8 mouse cellular contexts compared by ENCODE assay signal in genomic region chr14:32530896-32531295, GRCm38 (mm10). TPM values are rescaled to one million over a fixed set of nuclear protein-coding genes. Genes with fewer than 3 reads are reported as not detected.
A peak's percentile ranks its signal among the peaks of the same experiment; 100 is the strongest.
DNase-seq lines count a peak whose midpoint lies in the region; ATAC-seq and TF ChIP-seq lines count a peak whose summit lies in the region.

No protein-coding gene starts in this region.

- TF ChIP-seq EP300 in liver, postnatal 0 days (IDR thresholded peaks at IDR 0.05; ENCODE audit: low read depth) = no peak

- H3K27me3 ChIP-seq in forebrain, embryonic 11.5 days (ENCODE audit: control insufficient read depth, insufficient read depth, low read length) = no peaks in the 10 kb centered on the region
- H3K27me3 ChIP-seq in forebrain, embryonic 12.5 days = no peaks in the 10 kb centered on the region
- no peaks in the 10 kb centered on the region for H3K27me3 ChIP-seq in liver, postnatal 0 days (ENCODE audit: insufficient read depth, low read length)
- no peaks in the 10 kb centered on the region for H3K27me3 ChIP-seq in liver, embryonic 11.5 days (replicated peaks; ENCODE audit: control insufficient read depth, insufficient read depth, low read length)
- no peaks in the 10 kb centered on the region for H3K27me3 ChIP-seq in forebrain, postnatal 0 days (ENCODE audit: insufficient read depth, low read length)

- no peak overlapping the region for H3K9ac ChIP-seq in forebrain, embryonic 11.5 days (ENCODE audit: low read length)
- H3K9ac ChIP-seq in forebrain, embryonic 12.5 days = no peak overlapping the region
- H3K9ac ChIP-seq in liver, postnatal 0 days (replicated peaks) = no peak overlapping the region
- no peak overlapping the region for H3K9ac ChIP-seq in liver, embryonic 11.5 days (ENCODE audit: low read depth, low read length)
- H3K9ac ChIP-seq in forebrain, postnatal 0 days = no peak overlapping the region

- no peak overlapping the region for H3K27ac ChIP-seq in forebrain, embryonic 11.5 days (ENCODE audit: low read depth, low read length)
- no peak overlapping the region for H3K27ac ChIP-seq in forebrain, embryonic 12.5 days
- H3K27ac ChIP-seq in liver, postnatal 0 days (ENCODE audit: low read depth) = no peak overlapping the region
- H3K27ac ChIP-seq in liver, embryonic 11.5 days (ENCODE audit: low read depth, low read length) = no peak overlapping the region
- no peak overlapping the region for H3K27ac ChIP-seq in forebrain, postnatal 0 days (ENCODE audit: low read depth, low read length)

- DNase-seq in forebrain, embryonic 11.5 days (ENCODE audit: low spot score) = no peak
- DNase-seq in liver, postnatal 0 days = no peak
- DNase-seq in liver, embryonic 11.5 days (ENCODE audit: low spot score) = no peak
- peak; percentile 79 for DNase-seq in forebrain, postnatal 0 days
- peak; percentile 14 for DNase-seq in lung, postnatal 25 days (ENCODE audit: low spot score)

- 0 out of 2 replicates have a peak, but pooled peaks cover 2% of the 10 kb centered on the region for H3K4me1 ChIP-seq in forebrain, embryonic 11.5 days (replicated peaks; ENCODE audit: control insufficient read depth, insufficient read depth, low read length)
- H3K4me1 ChIP-seq in forebrain, embryonic 12.5 days = peaks cover 18% of the 10 kb centered on the region
- H3K4me1 ChIP-seq in liver, postnatal 0 days (ENCODE audit: insufficient read depth) = no peaks in the 10 kb centered on the region
- no peaks in the 10 kb centered on the region; the same call in 1 of the 2 replicates for H3K4me1 ChIP-seq in liver, embryonic 11.5 days (replicated peaks; ENCODE audit: control insufficient read depth, insufficient read depth, low read length)
- H3K4me1 ChIP-seq in forebrain, postnatal 0 days (ENCODE audit: insufficient read depth) = no peaks in the 10 kb centered on the region

- peak; percentile 79 for TF ChIP-seq CTCF in liver, postnatal 0 days (IDR thresholded peaks at IDR 0.05; ENCODE audit: low read depth)
- peak; percentile 92 for TF ChIP-seq CTCF in forebrain, postnatal 0 days (IDR thresholded peaks at IDR 0.05; ENCODE audit: low read depth)

- no peak overlapping the region for H3K4me2 ChIP-seq in forebrain, embryonic 11.5 days (ENCODE audit: low read depth, low read length, severe bottlenecking)
- no peak overlapping the region for H3K4me2 ChIP-seq in forebrain, embryonic 12.5 days
- H3K4me2 ChIP-seq in liver, postnatal 0 days (ENCODE audit: low read depth, low read length) = no peak overlapping the region
- no peak overlapping the region for H3K4me2 ChIP-seq in liver, embryonic 11.5 days
- H3K4me2 ChIP-seq in forebrain, postnatal 0 days (ENCODE audit: low read depth) = no peak overlapping the region

- peaks cover 2% of the 10 kb centered on the region; the same call in 1 of the 2 replicates for H3K36me3 ChIP-seq in forebrain, embryonic 11.5 days (ENCODE audit: control insufficient read depth, insufficient read depth, low read length)
- peaks cover 41% of the 10 kb centered on the region for H3K36me3 ChIP-seq in forebrain, embryonic 12.5 days (replicated peaks)
- peaks cover 5% of the 10 kb centered on the region for H3K36me3 ChIP-seq in liver, postnatal 0 days (replicated peaks; ENCODE audit: insufficient read depth, low read length)
- H3K36me3 ChIP-seq in liver, embryonic 11.5 days (ENCODE audit: control insufficient read depth, insufficient read depth, low read length) = peaks cover 4% of the 10 kb centered on the region; the same call in 1 of the 2 replicates
- H3K36me3 ChIP-seq in forebrain, postnatal 0 days (ENCODE audit: insufficient read depth) = peaks cover 26% of the 10 kb centered on the region

- H3K9me3 ChIP-seq in forebrain, embryonic 11.5 days (ENCODE audit: control insufficient read depth, low read length) = no peaks in the 10 kb centered on the region
- H3K9me3 ChIP-seq in forebrain, embryonic 12.5 days = no peaks in the 10 kb centered on the region
- H3K9me3 ChIP-seq in liver, postnatal 0 days (ENCODE audit: low read length) = no peaks in the 10 kb centered on the region
- H3K9me3 ChIP-seq in liver, embryonic 11.5 days (ENCODE audit: control insufficient read depth, low read length) = no peaks in the 10 kb centered on the region
- no peaks in the 10 kb centered on the region for H3K9me3 ChIP-seq in forebrain, postnatal 0 days (ENCODE audit: low read length)

- H3K4me3 ChIP-seq in forebrain, embryonic 11.5 days (ENCODE audit: low read depth, low read length) = no peak overlapping the region
- no peak overlapping the region for H3K4me3 ChIP-seq in forebrain, embryonic 12.5 days (replicated peaks)
- H3K4me3 ChIP-seq in liver, postnatal 0 days (ENCODE audit: low read depth, low read length) = no peak overlapping the region
- H3K4me3 ChIP-seq in liver, embryonic 11.5 days (ENCODE audit: low read depth, low read length) = no peak overlapping the region
- H3K4me3 ChIP-seq in forebrain, postnatal 0 days (ENCODE audit: low read depth, low read length) = no peak overlapping the region

- 0 out of 2 replicates have a peak, but pooled peaks have one; percentile 24 for ATAC-seq in forebrain, embryonic 11.5 days (replicated peaks; ENCODE audit: low FRiP score)
- no peak for ATAC-seq in forebrain, embryonic 12.5 days (ENCODE audit: low FRiP score)
- no peak for ATAC-seq in liver, postnatal 0 days
- ATAC-seq in liver, embryonic 11.5 days (replicated peaks; ENCODE audit: low FRiP score) = no peak
- ATAC-seq in activated CD4-positive, CD25-positive, alpha-beta regulatory T cell, adult 4 months = peak; percentile 59
- peak; percentile 81 for ATAC-seq in forebrain, postnatal 0 days
- ATAC-seq in erythroblast, adult 5-6 weeks (replicated peaks; ENCODE audit: low FRiP score, poor library complexity, severe bottlenecking) = no peak

- WGBS in forebrain, embryonic 11.5 days = 9% methylated on average over 2 of the region's 2 CpGs
- 6% methylated on average over 2 of the region's 2 CpGs for WGBS in forebrain, embryonic 12.5 days
- WGBS in liver, postnatal 0 days (ENCODE audit: insufficient replicate concordance) = 23% methylated on average over 2 of the region's 2 CpGs
- 40% methylated on average over 2 of the region's 2 CpGs for WGBS in liver, embryonic 11.5 days
- WGBS in forebrain, postnatal 0 days = 2% methylated on average over 2 of the region's 2 CpGs

RNA-seq across cellular contexts. Expression of gene Ercc6, which starts 17.6 kb away (rescaled TPM):
- 20.1 and 29.4 TPM in 2 replicates for polyA plus RNA-seq in forebrain, embryonic 11.5 days (2014; fragmentation: Nextera tagmentation; extraction: Ambion mirVana)
- polyA plus RNA-seq in forebrain, embryonic 12.5 days (2016; fragmentation: Nextera tagmentation; extraction: Ambion mirVana) = 30.4 and 36.9 TPM in 2 replicates
- polyA plus RNA-seq in liver, postnatal 0 days (2015; fragmentation: Nextera tagmentation; extraction: Ambion mirVana) = 5.3 and 5.4 TPM in 2 replicates
- 15.0 and 18.8 TPM in 2 replicates for polyA plus RNA-seq in liver, embryonic 11.5 days (2014; fragmentation: Nextera tagmentation; extraction: Ambion mirVana)
- polyA plus RNA-seq in activated CD4-positive, CD25-positive, alpha-beta regulatory T cell, adult 4 months (2017; shearing (Covaris generic)) = 1 to 10 TPM; 6.7 to 7.3 TPM
- 15.2 and 18.0 TPM in 2 replicates for total RNA-seq in forebrain, postnatal 0 days (2014; rRNA removed)
- polyA plus RNA-seq in forebrain, postnatal 0 days (2015; fragmentation: Nextera tagmentation; extraction: Ambion mirVana) = 12.6 and 19.5 TPM in 2 replicates
- total RNA-seq in erythroblast, adult 5-6 weeks (2015; ENCODE audit: low replicate concordance) = 2.9 and 5.4 TPM in 2 replicates
- total RNA-seq in erythroblast, adult 5-6 weeks (2017; ENCODE audit: low replicate concordance) = 7.0 and 9.3 TPM in 2 replicates

Comparison
In these comparisons a context has a peak if more than half of its experiments do, and no peak if none do; other contexts are left out.
1. ATAC-seq: peak in forebrain, embryonic 11.5 days (single experiment), activated CD4-positive, CD25-positive, alpha-beta regulatory T cell, adult 4 months (single experiment) and forebrain, postnatal 0 days (single experiment); none in forebrain, embryonic 12.5 days (single experiment), liver, postnatal 0 days (single experiment), liver, embryonic 11.5 days (single experiment) and erythroblast, adult 5-6 weeks (single experiment).
2. DNase-seq: peak in forebrain, postnatal 0 days (single experiment) and lung, postnatal 25 days (single experiment); none in forebrain, embryonic 11.5 days (single experiment), liver, postnatal 0 days (single experiment) and liver, embryonic 11.5 days (single experiment).